Mouse (Mus musculus): Measurements from ENCODE around the gene Slfn5.
"Not testable (repeated sequence)": the region's sequence is repeated elsewhere in the genome, so short reads cannot be mapped to it uniquely, and the experiment has no call there.

Gene Slfn5

GRCm38 (mm10) chr11:82950736-82951481, at the start of gene Slfn5:
Gene Slfn5 (plus strand): TSS chr11:82951349.
- DNase-seq, result no peak

DNA sequence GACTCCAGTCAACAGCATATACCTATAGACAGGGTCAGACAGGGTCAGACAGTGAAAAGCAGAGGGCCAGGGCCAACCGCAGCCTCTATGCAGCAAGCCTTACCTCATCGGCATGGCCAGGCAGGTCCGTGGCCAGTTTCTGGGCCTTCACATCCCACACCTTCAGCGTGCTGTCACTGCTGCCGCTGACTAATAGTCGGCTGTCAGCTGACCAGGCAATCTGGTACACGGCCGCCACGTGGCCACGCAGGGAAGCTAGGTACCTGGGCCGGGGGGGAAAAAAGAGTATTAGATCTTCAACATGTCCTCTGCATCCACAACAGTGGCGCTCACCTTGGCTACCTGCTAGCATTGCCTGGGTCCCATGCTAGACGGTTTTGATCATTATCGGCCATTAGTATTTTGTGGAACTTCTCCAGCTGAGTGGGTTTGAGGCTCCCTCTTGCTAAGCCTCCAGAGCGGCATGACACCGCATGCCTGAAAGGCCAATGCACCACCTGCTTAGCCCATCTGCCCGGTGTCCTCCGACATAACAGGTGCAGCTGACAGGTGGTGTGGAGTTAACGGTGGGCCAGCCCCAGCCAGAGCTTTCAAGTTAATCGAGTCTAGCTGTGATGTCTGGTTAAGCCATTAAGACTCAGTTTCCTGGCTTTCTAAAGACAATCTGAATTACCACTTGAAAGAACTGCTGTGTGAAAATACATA, 49.4 kb upstream of the Slfn5 start:
- peak; percentile 67 to 76 for DNase-seq

- no peak for DNase-seq
These were observed 46.2 kb upstream of the Slfn5 start for GRCm38 (mm10) chr11:82904952-82905351.

DNA sequence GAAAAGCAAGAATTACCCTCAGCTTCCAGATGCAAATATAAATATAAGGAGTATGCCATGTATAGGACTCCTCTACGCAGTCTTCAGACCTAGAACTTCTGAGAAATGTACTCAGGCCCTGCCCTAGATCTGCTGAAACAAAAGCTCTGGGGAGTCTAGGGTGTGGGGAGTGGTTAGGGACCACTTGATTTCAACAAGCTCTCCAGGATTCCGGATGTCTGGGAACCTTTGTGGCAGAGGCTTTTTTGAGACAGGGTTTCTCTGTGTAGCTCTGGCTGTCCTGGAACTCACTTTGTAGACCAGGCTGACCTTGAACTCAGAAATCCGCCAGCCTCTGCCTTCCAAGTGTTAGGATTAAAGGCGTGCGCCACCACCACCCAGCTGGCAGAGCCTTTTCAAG, 45.3 kb upstream of the Slfn5 start:
- DNase-seq, result no peak

DNA sequence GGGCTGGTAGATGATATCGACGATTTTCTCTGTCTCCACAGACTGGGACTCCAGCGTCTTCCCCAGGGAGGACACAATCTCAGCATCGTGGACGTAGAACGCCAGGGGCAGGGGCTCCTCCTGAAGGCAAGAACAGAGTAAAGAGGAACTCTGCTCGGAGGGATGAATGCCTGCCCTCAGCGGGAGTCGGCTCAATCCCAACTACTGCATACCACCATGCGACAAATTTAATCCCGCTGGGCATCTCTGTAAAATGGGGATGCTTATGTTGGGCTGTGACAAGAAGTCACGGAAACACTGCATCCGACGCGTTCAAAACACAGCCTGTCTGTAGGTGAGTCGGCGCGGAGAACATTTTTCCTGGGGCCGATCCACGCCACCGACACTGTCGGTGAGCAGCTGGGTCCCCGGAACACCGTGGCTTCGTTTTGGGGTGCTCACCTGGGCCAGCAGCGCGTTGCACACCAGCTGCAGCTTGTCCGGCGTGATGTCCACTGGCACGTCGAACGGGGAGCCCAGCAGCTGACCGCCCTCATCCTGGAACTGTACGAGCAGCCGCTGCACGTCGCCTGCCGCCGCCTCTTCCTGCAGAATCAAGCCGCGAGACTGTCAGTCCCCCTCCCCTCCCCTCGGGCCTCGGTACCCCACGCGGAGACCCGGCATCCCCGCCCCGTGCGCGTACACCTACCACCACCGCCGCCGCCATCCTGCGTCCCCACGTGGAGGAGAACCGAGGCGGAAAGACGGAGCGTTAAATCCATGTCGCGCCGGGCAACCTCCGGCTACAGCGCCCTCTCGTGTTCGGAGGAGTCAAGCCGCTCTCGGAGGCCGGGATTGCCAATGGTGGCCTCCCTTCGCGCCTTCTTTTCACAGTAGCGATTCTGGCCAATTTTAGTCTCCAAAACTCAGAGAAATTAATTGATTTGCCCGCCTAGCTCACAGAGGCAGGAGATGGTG, 43.2 kb upstream of the Slfn5 start, which contains the start of gene Nle1:
Nle1 (minus strand) TSS at position 761 of the 957 bp plus-strand sequence.
- DNase-seq, result peak; percentile 95 to 97

DNA sequence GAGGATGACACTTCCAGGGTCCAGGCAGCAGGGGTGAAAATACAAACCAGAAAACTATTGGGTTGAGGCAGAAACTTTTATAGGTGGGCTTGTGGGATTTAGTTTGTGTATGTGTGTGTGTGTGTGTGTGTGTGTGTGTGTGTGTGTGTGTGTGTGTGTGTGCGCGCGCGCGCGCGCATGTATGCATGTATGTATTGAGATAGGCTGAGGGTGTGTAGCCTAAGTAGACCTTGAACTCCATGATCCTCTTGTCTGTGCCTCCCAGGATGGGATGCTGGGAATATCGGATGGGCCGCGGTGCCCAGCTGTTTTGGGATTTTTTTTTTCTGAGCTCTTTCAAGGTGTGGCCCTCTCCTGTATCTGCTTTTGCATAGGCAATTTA, 42.5 kb upstream of the Slfn5 start:
- no peak for DNase-seq

DNA sequence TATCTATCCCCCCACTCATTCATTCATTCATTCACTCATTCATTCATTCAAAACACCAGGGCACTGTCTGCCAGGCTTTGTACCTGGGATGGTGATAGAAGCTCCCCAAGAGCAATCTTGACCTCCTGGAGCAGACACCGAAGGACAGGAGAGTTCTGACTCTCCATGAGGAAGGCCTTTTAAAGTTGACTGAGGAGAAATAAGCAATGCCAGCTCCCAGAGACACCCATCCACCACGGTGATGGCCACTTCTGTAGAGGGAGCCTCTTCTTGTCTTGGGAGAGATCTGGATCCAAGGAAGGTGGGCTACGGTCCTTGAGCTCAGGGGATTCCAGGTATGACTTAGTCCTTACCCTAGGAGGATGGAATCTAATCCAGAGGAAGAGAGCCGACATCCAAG, 40.9 kb upstream of the Slfn5 start, which contains the start of gene Unc45b:
Unc45b (plus strand) TSS at position 301 of the 400 bp plus-strand sequence.
- DNase-seq, result no peak

GRCm38 (mm10) chr11:82910679-82911389, 40.3 kb upstream of the Slfn5 start:
- DNase-seq, result no peak

GRCm38 (mm10) chr11:82914711-82915352, 36.3 kb upstream of the Slfn5 start:
- DNase-seq, result peak; percentile 84 to 89

GRCm38 (mm10) chr11:82920768-82921167, 30.4 kb upstream of the Slfn5 start:
- DNase-seq, result no peak

- DNase-seq, result no peak
These were observed 29.5 kb upstream of the Slfn5 start for GRCm38 (mm10) chr11:82921691-82922090.

- DNase-seq, result not testable (repeated sequence)
These were observed 27.2 kb upstream of the Slfn5 start for GRCm38 (mm10) chr11:82923910-82924309.

DNA sequence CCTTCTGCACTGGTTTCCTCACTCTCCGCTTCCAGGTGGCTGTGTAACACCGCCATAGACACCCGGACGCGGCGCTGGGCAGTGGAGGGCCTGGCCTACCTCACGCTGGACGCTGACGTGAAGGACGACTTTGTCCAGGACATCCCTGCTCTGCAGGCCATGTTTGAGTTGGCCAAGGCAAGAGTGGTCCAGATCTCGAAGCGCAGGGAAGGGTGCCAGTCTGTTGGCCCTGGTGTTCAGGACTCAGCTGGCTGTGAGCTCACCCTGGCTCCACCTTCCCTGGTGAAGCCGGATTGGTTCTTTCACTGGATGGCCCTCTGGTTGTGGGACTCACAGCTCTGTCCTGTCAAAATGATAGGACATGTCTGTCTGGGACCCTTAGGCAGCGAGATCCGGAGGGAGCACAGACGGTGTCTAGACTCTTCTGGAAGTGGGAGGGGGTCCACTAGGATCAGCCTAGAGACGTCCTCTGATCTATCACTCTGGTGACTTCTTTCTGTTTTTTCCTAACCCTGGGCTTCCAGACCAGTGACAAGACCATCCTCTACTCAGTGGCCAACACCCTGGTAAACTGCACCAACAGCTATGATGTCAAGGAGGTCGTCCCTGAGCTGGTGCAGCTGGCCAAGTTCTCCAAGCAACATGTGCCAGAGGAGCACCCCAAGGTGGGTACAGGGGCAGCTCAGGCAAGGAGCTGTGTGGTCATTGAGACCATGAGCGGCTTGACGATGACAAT, 22.1 kb upstream of the Slfn5 start:
- no peak for DNase-seq

DNA sequence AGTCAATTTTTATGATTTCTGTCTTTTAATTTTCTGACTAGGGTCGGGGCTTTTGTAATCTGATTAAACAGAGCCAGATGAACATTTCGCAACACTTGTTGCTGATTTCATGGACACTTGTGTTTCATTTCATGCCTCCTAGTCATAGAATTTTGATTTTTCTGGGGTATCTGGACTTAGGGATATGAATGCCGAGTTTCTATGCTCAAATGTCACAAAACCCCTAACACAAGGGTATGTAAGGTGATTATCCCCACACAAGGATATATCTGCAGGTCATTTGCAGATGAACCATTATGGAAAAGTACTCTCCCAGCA, 21.6 kb upstream of the Slfn5 start:
- DNase-seq, result no peak

DNA sequence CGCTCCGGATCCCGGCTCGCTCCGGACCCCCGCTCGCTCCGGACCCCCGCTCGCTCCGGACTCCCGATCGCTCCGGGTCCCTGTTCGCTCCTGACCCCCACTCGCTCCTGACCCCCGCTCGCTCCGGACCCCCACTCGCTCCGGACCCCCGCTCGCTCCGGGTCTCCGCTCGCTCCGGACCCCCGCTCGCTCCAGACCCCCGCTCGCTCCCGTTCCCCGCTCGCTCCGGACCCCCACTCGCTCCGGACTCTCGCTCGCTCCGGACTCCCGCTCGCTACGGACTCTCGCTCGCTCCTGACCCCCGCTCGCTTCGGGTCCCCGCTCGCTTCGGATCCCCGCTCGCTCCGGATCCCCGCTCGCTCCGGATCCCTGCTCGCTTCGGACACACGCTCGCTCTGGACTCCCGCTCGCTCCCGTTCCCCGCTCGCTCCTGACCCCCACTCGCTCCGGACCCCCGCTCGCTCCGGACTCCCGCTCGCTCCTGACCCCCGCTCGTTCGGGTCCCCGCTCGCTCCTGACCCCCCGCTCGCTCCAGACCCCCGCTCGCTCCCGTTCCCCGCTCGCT, 20.7 kb upstream of the Slfn5 start:
- DNase-seq, result peak in 1 of 2 experiments; percentile 37

- DNase-seq, result not testable (repeated sequence)
These were observed 20.0 kb upstream of the Slfn5 start for GRCm38 (mm10) chr11:82931161-82931560.

GRCm38 (mm10) chr11:82931671-82932450, 19.3 kb upstream of the Slfn5 start:
- peak in 1 of 2 experiments; percentile 23 for DNase-seq

GRCm38 (mm10) chr11:82933186-82933585, 18.0 kb upstream of the Slfn5 start:
- DNase-seq, result no peak

DNA sequence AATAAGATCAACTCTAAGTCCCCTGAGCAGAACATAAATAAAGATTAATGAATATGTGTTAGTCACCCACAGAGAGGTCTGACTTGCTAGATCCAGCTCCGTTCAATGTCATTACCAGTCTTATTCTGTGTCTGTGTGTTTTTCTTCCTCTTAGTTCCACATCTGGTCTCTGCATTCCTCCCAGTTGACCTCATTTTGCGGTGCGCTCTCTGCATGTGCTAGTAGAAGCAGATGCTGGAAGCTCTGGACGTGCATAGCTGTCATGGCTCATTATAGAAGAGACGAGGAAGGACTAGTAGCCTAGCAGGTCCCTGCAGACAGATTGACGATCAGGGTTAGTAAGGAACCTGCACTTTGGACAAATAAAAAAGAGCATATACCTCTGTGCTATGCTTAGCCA, 7.8 kb upstream of the Slfn5 start:
- no peak for DNase-seq

DNA sequence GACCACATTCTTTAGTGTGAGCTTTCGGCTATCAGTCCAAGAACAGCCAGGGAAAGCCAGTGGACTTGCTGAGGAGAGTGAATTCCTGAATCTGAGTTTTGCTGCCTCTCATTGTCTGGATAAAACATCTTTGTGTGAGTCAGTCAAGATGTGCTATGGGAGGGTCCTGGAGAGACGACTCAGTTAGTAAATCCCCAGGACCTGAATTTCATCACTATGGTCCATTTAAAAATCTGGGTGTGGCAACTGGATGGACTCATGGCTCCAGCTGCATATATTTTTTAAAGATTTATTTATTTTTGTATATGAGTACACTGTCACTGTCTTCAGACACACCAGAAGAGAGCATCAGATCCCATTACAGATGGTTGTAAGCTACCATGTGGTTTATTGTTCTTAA, 5.5 kb upstream of the Slfn5 start:
- no peak for DNase-seq
